Mouse (Mus musculus) forebrain, embryonic 12.5 days (tissue): ENCODE data around the gene Rrp8. TPM values are rescaled to one million over a fixed set of nuclear protein-coding genes. Genes with fewer than 3 reads are reported as not detected.

Source experiments
- ATAC-seq: fragments of 200-750 bp; cut with Nextera tagmentation; 2 replicates; pipeline ENCODE4 v1.8.0; 2017; ENCODE audit warnings: moderate TSS enrichment; ENCODE audit not compliant: low FRiP score
- H3K27ac ChIP-seq: fragments of 300-500 bp; sonication (generic); 2 replicates; pipeline ENCODE4 v1.5.1; 2016; ENCODE audit warnings: mild to moderate bottlenecking
- H3K27me3 ChIP-seq: fragments of 300-500 bp; sonication (generic); 2 replicates; pipeline ENCODE4 v1.6.1; 2016; ENCODE audit warnings: mild to moderate bottlenecking
- H3K36me3 ChIP-seq: fragments of 300-500 bp; sonication (generic); replicated peaks from 2 replicates; pipeline ENCODE4 v1.6.1; 2016; ENCODE audit warnings: mild to moderate bottlenecking
- H3K4me1 ChIP-seq: fragments of 300-500 bp; sonication (generic); 2 replicates; pipeline ENCODE4 v1.6.1; 2016
- H3K4me2 ChIP-seq: fragments of 300-500 bp; sonication (generic); 2 replicates; pipeline ENCODE4 v1.6.1; 2016; ENCODE audit warnings: mild to moderate bottlenecking, moderate library complexity
- H3K4me3 ChIP-seq: fragments of 300-500 bp; sonication (generic); replicated peaks from 2 replicates; pipeline ENCODE4 v1.5.1; 2016; ENCODE audit warnings: mild to moderate bottlenecking
- H3K9ac ChIP-seq: fragments of 300-500 bp; sonication (generic); 2 replicates; pipeline ENCODE4 v1.6.1; 2016; ENCODE audit warnings: mild to moderate bottlenecking
- H3K9me3 ChIP-seq: fragments of 300-500 bp; sonication (generic); 2 replicates; pipeline ENCODE4 v1.6.1; 2016
- WGBS: fragments of 180-500 bp; shearing (Covaris S2); methylation state at CpG from one replicate; pipeline ENCODE4 v1.1.7; 2016; 5-methylcytosine and 5-hydroxymethylcytosine counted together
- polyA plus RNA-seq: library from polyadenylated mRNA; unstranded; fragments of >200 nt; fragmentation: Nextera tagmentation; extraction: Ambion mirVana; gene quantifications from 2 replicates; pipeline ENCODE4 v1.2.1, GENCODE M21; 2016

Rrp8 gene
- polyA plus RNA-seq, 1 experiment from 2014 or later = 39.5 TPM

DNA sequence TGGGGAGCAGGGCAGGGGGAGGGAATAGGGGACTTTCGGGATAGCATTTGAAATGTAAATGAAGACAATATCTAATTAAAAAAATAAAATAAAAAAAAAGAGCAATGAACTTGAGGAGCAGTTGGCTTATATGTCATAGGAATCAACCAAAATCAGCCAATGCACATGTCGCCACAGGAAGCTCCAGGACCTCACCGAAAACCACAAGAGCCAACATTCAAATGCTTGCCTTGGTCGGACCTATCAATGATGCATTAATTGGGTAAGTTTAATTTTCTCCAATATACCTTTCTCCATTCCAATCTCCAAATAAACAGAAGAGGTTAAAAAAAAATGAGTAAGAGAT, 10.2 kb downstream of the Rrp8 start:
- Histone ChIP-seq H3K27me3 (no peaks in the 10 kb centered on the region), H3K27ac (no peak overlapping the region), H3K36me3 (peaks cover 24% of the 10 kb centered on the region), H3K9me3 (no peaks in the 10 kb centered on the region), H3K4me3 (no peak overlapping the region), H3K9ac (no peak overlapping the region), H3K4me1 (peaks cover 15% of the 10 kb centered on the region), H3K4me2 (no peak overlapping the region)
- 96% methylated on average over 4 of the region's 4 CpGs for WGBS
- no peak for ATAC-seq

DNA sequence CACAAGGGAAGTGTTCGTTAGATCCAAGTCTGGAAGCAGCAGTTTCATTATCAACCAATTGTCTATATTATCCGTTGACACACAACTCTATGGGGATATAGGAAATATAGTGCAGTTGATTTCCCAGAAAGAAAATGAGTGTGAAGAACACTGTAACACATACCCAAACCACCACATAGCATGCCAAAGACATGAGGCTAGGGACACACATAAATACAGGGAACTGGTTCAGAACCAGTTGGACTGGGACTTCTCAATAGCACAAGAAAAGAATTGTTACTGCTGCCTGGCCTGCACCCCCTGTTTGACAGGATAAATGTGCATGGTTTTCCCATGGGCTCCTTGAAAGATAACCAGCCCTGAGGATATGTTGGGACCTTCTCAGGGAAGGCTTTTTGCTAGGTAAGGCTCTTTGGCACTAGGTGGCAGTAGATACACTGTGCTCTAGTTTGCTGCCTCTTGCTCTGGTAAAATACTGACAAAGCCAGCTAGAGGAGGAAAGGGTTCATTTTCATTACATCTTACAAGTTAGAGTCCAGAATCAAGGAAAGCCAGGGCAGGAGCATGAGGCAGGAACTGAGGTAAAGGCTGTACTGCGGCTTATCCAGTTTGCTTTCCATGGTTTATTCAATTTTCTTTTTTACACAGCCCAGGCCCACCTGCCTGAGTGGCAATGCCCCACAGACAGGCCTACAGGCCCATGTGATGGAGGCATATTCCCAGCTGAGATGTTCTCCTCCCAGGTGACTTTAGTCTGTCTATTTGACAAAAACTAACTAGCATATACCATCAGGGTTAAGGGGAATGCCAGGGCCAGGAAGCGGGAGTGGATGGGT, 10.8 kb downstream of the Rrp8 start:
- no peak overlapping the region for H3K27ac ChIP-seq
- peaks cover 20% of the 10 kb centered on the region for H3K36me3 ChIP-seq
- no peaks in the 10 kb centered on the region for H3K9me3 ChIP-seq
- H3K4me2 ChIP-seq = no peak overlapping the region
- peaks cover 15% of the 10 kb centered on the region for H3K4me1 ChIP-seq
- H3K27me3 ChIP-seq = no peaks in the 10 kb centered on the region
- no peak overlapping the region for H3K4me3 ChIP-seq
- ATAC-seq = peak; percentile 82
- H3K9ac ChIP-seq = no peak overlapping the region
- 79% methylated on average over 4 of the region's 4 CpGs for WGBS

DNA sequence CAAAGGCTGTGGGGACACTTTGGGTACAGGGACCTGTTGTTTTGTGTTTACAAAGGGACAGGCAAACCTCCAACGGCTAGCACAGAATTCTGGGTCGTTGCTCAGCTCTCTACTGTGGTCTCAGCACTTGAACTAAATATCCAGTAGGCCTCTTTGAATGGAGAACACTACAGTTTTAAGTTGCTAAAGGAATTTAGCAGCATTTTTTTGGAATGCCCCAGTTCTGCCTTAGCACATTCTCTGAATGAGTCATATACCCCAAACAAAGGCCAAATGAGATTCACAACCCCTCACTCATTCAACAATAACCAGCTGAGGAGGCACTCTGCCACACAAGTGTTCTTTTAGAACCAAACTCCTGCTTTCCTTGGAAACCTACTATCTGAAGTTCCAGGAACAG, 15.3 kb downstream of the Rrp8 start:
- Histone ChIP-seq H3K4me2 (no peak overlapping the region), H3K36me3 (no peaks in the 10 kb centered on the region), H3K9ac (no peak overlapping the region), H3K27ac (no peak overlapping the region), H3K27me3 (no peaks in the 10 kb centered on the region), H3K9me3 (no peaks in the 10 kb centered on the region), H3K4me3 (no peak overlapping the region), H3K4me1 (no peaks in the 10 kb centered on the region)
- no peak for ATAC-seq
- WGBS = 77% methylated on average over 2 of the region's 2 CpGs

DNA sequence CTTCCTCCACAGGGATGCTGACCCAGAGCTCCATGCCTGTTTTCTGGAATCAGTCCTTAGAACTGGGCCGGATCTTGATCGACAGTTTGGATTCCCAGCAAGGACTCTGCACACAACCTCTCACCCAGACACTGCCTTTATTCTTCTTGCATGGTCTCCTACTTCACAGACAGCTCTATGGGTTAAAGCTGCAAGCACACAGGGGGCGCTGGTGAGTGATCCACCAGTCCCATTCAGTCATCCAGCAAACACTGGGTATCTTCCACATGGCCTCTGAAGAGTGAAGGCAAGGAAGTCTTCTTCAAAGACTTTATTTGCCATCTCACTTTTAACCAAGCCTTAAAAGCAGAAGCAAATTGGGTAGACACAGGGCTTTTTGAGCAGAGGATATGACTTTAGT, 21.8 kb downstream of the Rrp8 start:
- ATAC-seq = no peak
- 61% methylated on average over 3 of the region's 3 CpGs for WGBS
- Histone ChIP-seq H3K9me3 (no peaks in the 10 kb centered on the region), H3K9ac (no peak overlapping the region), H3K27ac (no peak overlapping the region), H3K4me3 (no peak overlapping the region), H3K4me1 (no peaks in the 10 kb centered on the region), H3K27me3 (no peaks in the 10 kb centered on the region), H3K4me2 (no peak overlapping the region), H3K36me3 (no peaks in the 10 kb centered on the region)

DNA sequence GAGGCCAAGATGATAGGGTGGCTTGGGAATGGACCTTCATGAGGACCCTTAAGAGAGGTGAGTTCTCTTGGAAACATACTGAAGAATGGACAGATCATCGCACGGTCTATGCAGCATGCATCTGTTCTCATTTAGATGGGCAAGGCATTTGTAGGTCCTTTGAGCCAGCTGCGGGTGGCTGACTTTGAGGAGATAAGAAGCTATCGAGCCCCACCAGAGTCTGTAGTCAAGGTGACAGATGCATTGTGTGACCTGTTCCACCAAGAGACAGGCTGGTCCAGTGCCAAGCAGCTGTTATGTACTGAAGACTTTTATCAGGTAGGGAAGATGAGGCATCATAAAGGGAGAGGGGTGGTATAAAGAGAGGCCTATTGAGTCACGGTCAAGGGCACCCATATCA, 28.5 kb downstream of the Rrp8 start:
- H3K27ac ChIP-seq = no peak overlapping the region
- no peak overlapping the region for H3K4me2 ChIP-seq
- H3K9me3 ChIP-seq = no peaks in the 10 kb centered on the region
- WGBS = 88% methylated on average over 5 of the region's 5 CpGs
- ATAC-seq = no peak
- no peaks in the 10 kb centered on the region for H3K4me1 ChIP-seq
- no peak overlapping the region for H3K4me3 ChIP-seq
- H3K9ac ChIP-seq = no peak overlapping the region
- H3K36me3 ChIP-seq = no peaks in the 10 kb centered on the region
- no peaks in the 10 kb centered on the region for H3K27me3 ChIP-seq

DNA sequence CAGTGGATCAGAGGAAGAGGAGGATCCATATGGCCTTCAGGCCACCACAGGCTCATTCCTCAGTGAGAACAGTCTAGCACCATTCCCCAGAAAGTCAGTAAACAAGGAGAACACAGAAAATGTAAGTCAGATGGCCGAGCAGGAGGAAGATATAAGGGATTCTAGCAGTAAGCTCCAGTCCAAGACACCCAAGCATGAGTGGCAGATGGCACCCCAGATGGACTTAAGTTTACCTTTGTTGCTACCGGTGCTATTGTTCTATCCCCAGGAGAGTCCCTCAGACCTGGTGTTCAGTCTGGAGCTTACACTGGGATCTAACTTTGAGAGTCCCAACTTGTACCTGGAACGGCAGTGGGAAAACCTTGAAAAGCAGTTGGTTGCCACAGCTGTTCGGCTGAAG, 33.4 kb downstream of the Rrp8 start:
- no peaks in the 10 kb centered on the region for H3K9me3 ChIP-seq
- no peak overlapping the region for H3K4me2 ChIP-seq
- 88% methylated on average over 4 of the region's 4 CpGs for WGBS
- H3K4me1 ChIP-seq = no peaks in the 10 kb centered on the region
- H3K36me3 ChIP-seq = no peaks in the 10 kb centered on the region
- H3K27ac ChIP-seq = no peak overlapping the region
- H3K4me3 ChIP-seq = no peak overlapping the region
- no peak overlapping the region for H3K9ac ChIP-seq
- ATAC-seq = no peak
- no peaks in the 10 kb centered on the region for H3K27me3 ChIP-seq

DNA sequence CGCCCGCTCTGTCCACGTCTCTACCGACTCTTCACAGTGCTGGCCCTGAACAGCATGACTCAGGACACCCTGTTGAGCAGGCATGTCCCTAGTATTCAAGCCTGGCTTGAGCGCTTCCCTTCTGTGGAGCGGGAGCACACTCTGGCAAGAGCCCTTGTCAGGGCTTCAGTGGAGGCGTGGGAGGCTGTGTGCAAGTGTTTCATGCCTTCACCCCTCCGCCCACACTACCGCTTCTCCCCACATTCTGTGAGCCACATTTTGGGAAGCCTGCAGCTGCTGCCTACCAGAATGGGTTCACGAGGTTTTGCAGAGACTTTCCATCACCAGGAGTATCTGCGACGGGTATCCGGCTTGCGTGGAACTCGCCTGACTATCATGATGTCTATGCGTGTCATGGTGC, 34.0 kb downstream of the Rrp8 start:
- no peaks in the 10 kb centered on the region for H3K4me1 ChIP-seq
- WGBS = 85% methylated on average over 16 of the region's 16 CpGs
- no peak overlapping the region for H3K4me2 ChIP-seq
- no peak overlapping the region for H3K4me3 ChIP-seq
- no peaks in the 10 kb centered on the region for H3K9me3 ChIP-seq
- no peak overlapping the region for H3K9ac ChIP-seq
- no peaks in the 10 kb centered on the region for H3K36me3 ChIP-seq
- ATAC-seq = no peak
- H3K27ac ChIP-seq = no peak overlapping the region
- H3K27me3 ChIP-seq = no peaks in the 10 kb centered on the region

DNA sequence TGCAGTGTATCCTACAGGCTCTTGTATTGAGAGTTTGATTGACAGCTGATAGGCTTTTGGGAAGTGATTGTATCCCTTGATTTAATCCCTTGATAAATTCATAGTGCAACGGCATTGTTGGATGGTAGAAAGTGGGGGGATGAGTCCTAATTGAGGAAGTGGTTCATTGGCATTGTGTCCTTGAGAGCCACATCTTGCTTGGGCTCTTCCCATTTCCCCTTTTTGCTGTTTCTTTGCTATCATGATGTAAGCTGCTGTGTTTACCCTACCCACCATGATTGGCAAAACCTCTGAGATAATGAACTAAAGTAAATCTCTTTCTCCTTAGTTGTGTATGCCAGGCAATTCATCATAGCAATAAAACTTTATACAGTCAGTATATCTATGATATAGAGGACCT, 46.3 kb downstream of the Rrp8 start:
- ATAC-seq = no peak
- H3K27ac ChIP-seq = no peak overlapping the region
- no peaks in the 10 kb centered on the region for H3K36me3 ChIP-seq
- no peak overlapping the region for H3K9ac ChIP-seq
- no peak overlapping the region for H3K4me3 ChIP-seq
- H3K9me3 ChIP-seq = no peaks in the 10 kb centered on the region
- H3K27me3 ChIP-seq = no peaks in the 10 kb centered on the region
- H3K4me1 ChIP-seq = no peaks in the 10 kb centered on the region
- H3K4me2 ChIP-seq = no peak overlapping the region
- 77% methylated on average over 1 of the region's 1 CpGs for WGBS

DNA sequence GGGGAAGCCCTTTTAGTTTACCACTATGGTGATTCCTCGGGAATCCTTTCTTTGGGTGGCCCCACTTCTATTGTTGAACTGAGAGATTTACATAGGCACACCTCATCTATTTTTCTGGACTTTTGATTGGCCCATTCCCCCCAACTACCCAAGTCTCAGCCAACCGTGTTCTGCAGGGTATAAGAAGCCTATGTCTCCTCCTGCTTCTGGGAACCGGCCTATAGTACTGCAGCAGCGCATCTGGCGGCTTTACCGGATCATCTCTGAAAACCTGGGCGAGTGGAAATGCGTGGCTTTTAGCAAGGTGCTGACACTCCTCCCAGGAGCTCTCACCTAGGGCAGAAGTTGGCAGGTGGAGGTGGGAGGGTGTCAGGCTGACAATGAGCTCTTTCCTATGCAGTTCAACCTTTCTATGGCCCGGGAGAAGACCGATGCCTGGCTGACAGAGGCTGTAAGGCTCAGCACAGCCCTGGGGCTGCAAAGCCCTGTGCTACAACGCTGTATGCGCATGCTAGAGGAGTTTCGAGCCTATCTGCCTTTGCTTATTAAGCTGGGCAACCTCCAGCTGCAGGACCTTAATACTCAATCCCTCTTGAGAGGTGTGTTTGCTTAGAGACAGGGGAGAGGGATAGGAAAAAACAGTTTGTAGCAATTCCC, 51.5 kb downstream of the Rrp8 start:
- H3K4me3 ChIP-seq = no peak overlapping the region
- H3K4me2 ChIP-seq = peak overlapping the region; percentile 22; the same call in 1 of the 2 replicates

More for the DNA sequence above, 51.5 kb downstream of the Rrp8 start:
- Histone ChIP-seq H3K9me3 (no peaks in the 10 kb centered on the region), H3K36me3 (no peaks in the 10 kb centered on the region), H3K4me1 (no peaks in the 10 kb centered on the region), H3K27ac (no peak overlapping the region), H3K27me3 (no peaks in the 10 kb centered on the region; the same call in 1 of the 2 replicates), H3K9ac (no peak overlapping the region)
- WGBS = 11% methylated on average over 13 of the region's 13 CpGs
- ATAC-seq = no peak

Other genes starting within 250 kb of the Rrp8 start
- 42.5 and 43.6 TPM in 2 replicates for gene Smpd1, start 183.0 kb downstream of the Rrp8 start, polyA plus RNA-seq
- gene Apbb1, start 155.7 kb downstream of the Rrp8 start, polyA plus RNA-seq = 149 and 160 TPM in 2 replicates
- gene Hpx, start 137.2 kb downstream of the Rrp8 start, polyA plus RNA-seq = 0.17 and 0.29 TPM in 2 replicates
- 50.6 and 51.2 TPM in 2 replicates for gene Trim3, start 103.8 kb downstream of the Rrp8 start, polyA plus RNA-seq
- 126 and 142 TPM in 2 replicates for gene Timm10b, start 97.3 kb downstream of the Rrp8 start, polyA plus RNA-seq
- gene Arfip2, start 97.0 kb downstream of the Rrp8 start, polyA plus RNA-seq = 72.2 and 73.8 TPM in 2 replicates
- 2.5 and 15.7 TPM in 2 replicates for gene Gm45799, start 96.8 kb downstream of the Rrp8 start, polyA plus RNA-seq
- gene Dnhd1, start 86.6 kb downstream of the Rrp8 start, polyA plus RNA-seq = 0.85 and 0.96 TPM in 2 replicates
- gene Ilk, start 793 bp downstream of the Rrp8 start, polyA plus RNA-seq = 184 and 187 TPM in 2 replicates
- 145 and 170 TPM in 2 replicates for gene Taf10, start 7.0 kb upstream of the Rrp8 start, polyA plus RNA-seq
- 45.8 and 48.3 TPM in 2 replicates for gene Tpp1, start 14.8 kb upstream of the Rrp8 start, polyA plus RNA-seq
- 22.9 and 25.0 TPM in 2 replicates for gene Dchs1, start 50.3 kb upstream of the Rrp8 start, polyA plus RNA-seq
- 231 and 236 TPM in 2 replicates for gene Mrpl17, start 73.7 kb upstream of the Rrp8 start, polyA plus RNA-seq
- 0.06 TPM in 1 of 2 replicates, not detected in the other for gene Gm4070, start 216.6 kb upstream of the Rrp8 start, polyA plus RNA-seq